Mouse (Mus musculus) embryo, embryonic 10 days (tissue): Measurements from ENCODE around the gene Zc3h8.

Experiments used
- DNase-seq: peaks from one replicate; pipeline ENCODE4 v3.0.0-alpha.2; 2015; ENCODE audit warnings: low spot score

The Zc3h8 gene

GRCm38 (mm10) chr2:128890661-128891335, 53.1 kb downstream of the Zc3h8 start:
- no peak for DNase-seq

GRCm38 (mm10) chr2:128887866-128888550, 55.9 kb downstream of the Zc3h8 start:
- DNase-seq = no peak

- DNase-seq = no peak
Measured at GRCm38 (mm10) chr2:128885225-128885811, 58.6 kb downstream of the Zc3h8 start.

GRCm38 (mm10) chr2:128881236-128881635, 62.6 kb downstream of the Zc3h8 start:
- DNase-seq = no peak
